Mouse (Mus musculus) ES-E14 (cell line): Measurements from ENCODE around the gene Cd68.

Experiments used
- CHD2 ChIP-seq: IDR thresholded peaks from 2 replicates; pipeline ENCODE4 v1.6.1; 2014; ENCODE audit warnings: mild to moderate bottlenecking, low read depth, low read length, inconsistent platforms
- HCFC1 ChIP-seq: IDR thresholded peaks from 2 replicates; pipeline ENCODE4 v1.6.1; 2012; ENCODE audit warnings: low read length, inconsistent platforms, borderline replicate concordance; ENCODE audit not compliant: insufficient read depth
- ZNF384 ChIP-seq: IDR thresholded peaks from 2 replicates; pipeline ENCODE4 v1.6.1; 2012; ENCODE audit warnings: low read depth, low read length, inconsistent platforms

GRCm38 (mm10) chr11:69710470-69710869 is 44.5 kb upstream of the Cd68 start:
- no peak for TF ChIP-seq CHD2
- TF ChIP-seq HCFC1: no peak
- no peak for TF ChIP-seq ZNF384
